Mouse (Mus musculus): Measurements from ENCODE around the gene Hlcs. TPM values are rescaled to one million over a fixed set of nuclear protein-coding genes. Genes with fewer than 3 reads are reported as not detected.

Hlcs gene
- polyA plus RNA-seq, 1 experiment: 17.5 TPM

GRCm38 (mm10) chr16:94125172-94125981 lies 188.0 kb downstream of the Hlcs start:
- no peak for DNase-seq
- H3K4me3 ChIP-seq (replicated peaks; ENCODE audit: insufficient read depth, low read depth, low read length): no peak overlapping the region
- TF ChIP-seq CTCF (IDR thresholded peaks at IDR 0.05; ENCODE audit: borderline replicate concordance, insufficient read depth, low read depth, low read length) (no peak), POLR2A (IDR thresholded peaks at IDR 0.05; ENCODE audit: borderline replicate concordance, insufficient read depth, low read length) (no peak)
- H3K27me3 ChIP-seq (ENCODE audit: control insufficient read depth, insufficient read depth, low read length): no peaks in the 10 kb centered on the region; the same call in 1 of the 2 replicates
- peaks cover 4% of the 10 kb centered on the region for H3K4me1 ChIP-seq (ENCODE audit: control insufficient read depth, insufficient read depth, low read length)
- H3K27ac ChIP-seq (ENCODE audit: insufficient read depth, low read length): no peak overlapping the region
- WGBS: 2% methylated on average over 82 of the region's 83 CpGs

GRCm38 (mm10) chr16:94123247-94123646 lies 190.1 kb downstream of the Hlcs start:
- peak; percentile 50 to 66 for DNase-seq
- WGBS: 5% methylated on average over 11 of the region's 11 CpGs

GRCm38 (mm10) chr16:94122347-94122746 lies 191.0 kb downstream of the Hlcs start:
- Histone ChIP-seq H3K27ac (ENCODE audit: insufficient read depth, low read length) (no peak overlapping the region), H3K27me3 (ENCODE audit: control insufficient read depth, insufficient read depth, low read length) (no peaks in the 10 kb centered on the region; the same call in 1 of the 2 replicates), H3K4me3 (replicated peaks; ENCODE audit: insufficient read depth, low read depth, low read length) (no peak overlapping the region), H3K4me1 (ENCODE audit: control insufficient read depth, insufficient read depth, low read length) (peaks cover 4% of the 10 kb centered on the region)
- DNase-seq: no peak
- TF ChIP-seq CTCF (IDR thresholded peaks at IDR 0.05; ENCODE audit: borderline replicate concordance, insufficient read depth, low read depth, low read length): no peak
- TF ChIP-seq POLR2A (IDR thresholded peaks at IDR 0.05; ENCODE audit: borderline replicate concordance, insufficient read depth, low read length): no peak
- WGBS: 86% methylated on average over 3 of the region's 3 CpGs

More at GRCm38 (mm10) chr16:94123247-94123646, 190.1 kb downstream of the Hlcs start:
- H3K27ac ChIP-seq (ENCODE audit: insufficient read depth, low read length): no peak overlapping the region
- H3K4me1 ChIP-seq (ENCODE audit: control insufficient read depth, insufficient read depth, low read length): peaks cover 4% of the 10 kb centered on the region
- H3K4me3 ChIP-seq (replicated peaks; ENCODE audit: insufficient read depth, low read depth, low read length): no peak overlapping the region
- no peaks in the 10 kb centered on the region; the same call in 1 of the 2 replicates for H3K27me3 ChIP-seq (ENCODE audit: control insufficient read depth, insufficient read depth, low read length)
- TF ChIP-seq POLR2A (IDR thresholded peaks at IDR 0.05; ENCODE audit: borderline replicate concordance, insufficient read depth, low read length): no peak
- TF ChIP-seq CTCF (IDR thresholded peaks at IDR 0.05; ENCODE audit: borderline replicate concordance, insufficient read depth, low read depth, low read length): no peak

- Histone ChIP-seq H3K4me1 (ENCODE audit: control insufficient read depth, insufficient read depth, low read length) (no peaks in the 10 kb centered on the region; the same call in 1 of the 2 replicates), H3K27ac (ENCODE audit: insufficient read depth, low read length) (no peak overlapping the region), H3K27me3 (ENCODE audit: control insufficient read depth, insufficient read depth, low read length) (no peaks in the 10 kb centered on the region), H3K4me3 (replicated peaks; ENCODE audit: insufficient read depth, low read depth, low read length) (no peak overlapping the region)
- no peak for TF ChIP-seq CTCF (IDR thresholded peaks at IDR 0.05; ENCODE audit: borderline replicate concordance, insufficient read depth, low read depth, low read length)
- no peak for TF ChIP-seq POLR2A (IDR thresholded peaks at IDR 0.05; ENCODE audit: borderline replicate concordance, insufficient read depth, low read length)
- DNase-seq: no peak
- 93% methylated on average over 1 of the region's 1 CpGs for WGBS
Observed at GRCm38 (mm10) chr16:94118394-94118793, 195.0 kb downstream of the Hlcs start.

GRCm38 (mm10) chr16:94117333-94117732 lies 196.0 kb downstream of the Hlcs start:
- no peak overlapping the region for H3K4me3 ChIP-seq (replicated peaks; ENCODE audit: insufficient read depth, low read depth, low read length)
- DNase-seq: no peak
- 41% methylated on average over 6 of the region's 6 CpGs for WGBS
- H3K4me1 ChIP-seq (ENCODE audit: control insufficient read depth, insufficient read depth, low read length): no peaks in the 10 kb centered on the region
- no peak overlapping the region for H3K27ac ChIP-seq (ENCODE audit: insufficient read depth, low read length)
- H3K27me3 ChIP-seq (ENCODE audit: control insufficient read depth, insufficient read depth, low read length): no peaks in the 10 kb centered on the region
- no peak for TF ChIP-seq CTCF (IDR thresholded peaks at IDR 0.05; ENCODE audit: borderline replicate concordance, insufficient read depth, low read depth, low read length)
- TF ChIP-seq POLR2A (IDR thresholded peaks at IDR 0.05; ENCODE audit: borderline replicate concordance, insufficient read depth, low read length): no peak

- Histone ChIP-seq H3K4me3 (replicated peaks; ENCODE audit: insufficient read depth, low read depth, low read length) (no peak overlapping the region), H3K27ac (ENCODE audit: insufficient read depth, low read length) (no peak overlapping the region), H3K27me3 (ENCODE audit: control insufficient read depth, insufficient read depth, low read length) (no peaks in the 10 kb centered on the region; the same call in 1 of the 2 replicates), H3K4me1 (ENCODE audit: control insufficient read depth, insufficient read depth, low read length) (no peaks in the 10 kb centered on the region; the same call in 1 of the 2 replicates)
- no peak for TF ChIP-seq CTCF (IDR thresholded peaks at IDR 0.05; ENCODE audit: borderline replicate concordance, insufficient read depth, low read depth, low read length)
- no peak for TF ChIP-seq POLR2A (IDR thresholded peaks at IDR 0.05; ENCODE audit: borderline replicate concordance, insufficient read depth, low read length)
- WGBS: 83% methylated on average over 9 of the region's 9 CpGs
- DNase-seq: no peak
Observed at GRCm38 (mm10) chr16:94114693-94115092, 198.7 kb downstream of the Hlcs start.

GRCm38 (mm10) chr16:94113160-94113559 lies 200.2 kb downstream of the Hlcs start:
- Histone ChIP-seq H3K27ac (ENCODE audit: insufficient read depth, low read length) (no peak overlapping the region), H3K4me3 (replicated peaks; ENCODE audit: insufficient read depth, low read depth, low read length) (no peak overlapping the region), H3K27me3 (ENCODE audit: control insufficient read depth, insufficient read depth, low read length) (no peaks in the 10 kb centered on the region; the same call in 1 of the 2 replicates), H3K4me1 (ENCODE audit: control insufficient read depth, insufficient read depth, low read length) (no peaks in the 10 kb centered on the region; the same call in 1 of the 2 replicates)
- 87% methylated on average over 7 of the region's 7 CpGs for WGBS
- TF ChIP-seq POLR2A (IDR thresholded peaks at IDR 0.05; ENCODE audit: borderline replicate concordance, insufficient read depth, low read length) (no peak), CTCF (IDR thresholded peaks at IDR 0.05; ENCODE audit: borderline replicate concordance, insufficient read depth, low read depth, low read length) (no peak)
- DNase-seq: no peak

All from cerebellum, adult 2 months (tissue).